8 mouse cellular contexts compared by ENCODE assay signal in the genomic region with DNA sequence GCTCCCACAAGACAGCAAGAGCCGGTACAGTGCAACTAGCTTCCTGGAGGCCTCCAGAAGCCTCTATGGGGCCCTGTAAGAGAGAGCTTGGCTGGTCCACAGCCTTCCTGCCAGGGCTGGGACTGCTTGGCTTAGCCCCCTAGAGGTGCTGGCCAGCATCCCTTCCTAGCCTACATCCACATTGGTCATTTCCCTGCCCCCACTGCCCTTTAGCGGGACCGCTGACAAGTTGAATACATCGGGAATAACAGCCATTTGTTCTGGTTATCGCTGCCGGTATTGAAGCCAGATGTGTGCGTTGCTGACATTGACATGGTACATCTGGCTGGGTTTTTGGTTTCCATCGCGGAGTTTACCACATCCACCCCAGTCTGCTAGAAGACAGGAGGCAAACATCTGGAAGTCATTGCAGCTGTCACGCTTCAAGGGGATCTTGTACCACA.
DNase-seq lines count a peak whose midpoint lies in the region; ATAC-seq lines count a peak whose summit lies in the region.

No protein-coding gene starts in this region.

- H3K4me2 ChIP-seq in heart, embryonic 13.5 days = peak overlapping the region; percentile 28
- peak overlapping the region; percentile 43 for H3K4me2 ChIP-seq in stomach, embryonic 16.5 days (ENCODE audit: low read depth, low read length)
- no peak overlapping the region for H3K4me2 ChIP-seq in forebrain, embryonic 14.5 days (ENCODE audit: low read length)

- peaks cover 5% of the 10 kb centered on the region; the same call in 1 of the 2 replicates for H3K9me3 ChIP-seq in heart, embryonic 13.5 days
- H3K9me3 ChIP-seq in stomach, embryonic 16.5 days (replicated peaks; ENCODE audit: control insufficient read depth, low read length) = 0 out of 2 replicates have a peak, but pooled peaks cover 5% of the 10 kb centered on the region
- 0 out of 2 replicates have a peak, but pooled peaks cover 4% of the 10 kb centered on the region for H3K9me3 ChIP-seq in forebrain, embryonic 14.5 days (replicated peaks; ENCODE audit: control insufficient read depth, low read length)

- H3K4me3 ChIP-seq in heart, embryonic 13.5 days = no peak overlapping the region
- H3K4me3 ChIP-seq in stomach, embryonic 16.5 days (replicated peaks; ENCODE audit: low read length) = no peak overlapping the region; the same call in 1 of the 2 replicates
- H3K4me3 ChIP-seq in forebrain, embryonic 14.5 days (ENCODE audit: low read depth, low read length) = no peak overlapping the region

- H3K4me1 ChIP-seq in heart, embryonic 13.5 days = peaks cover 5% of the 10 kb centered on the region; the same call in 1 of the 2 replicates
- no peaks in the 10 kb centered on the region for H3K4me1 ChIP-seq in stomach, embryonic 16.5 days (ENCODE audit: control insufficient read depth, insufficient read depth, low read length)
- no peaks in the 10 kb centered on the region for H3K4me1 ChIP-seq in forebrain, embryonic 14.5 days (ENCODE audit: control insufficient read depth, insufficient read depth, low read length)

- H3K9ac ChIP-seq in heart, embryonic 13.5 days = no peak overlapping the region
- no peak overlapping the region for H3K9ac ChIP-seq in stomach, embryonic 16.5 days (ENCODE audit: low read length)
- H3K9ac ChIP-seq in forebrain, embryonic 14.5 days (ENCODE audit: low read length) = no peak overlapping the region

- no peaks in the 10 kb centered on the region for H3K27me3 ChIP-seq in heart, embryonic 13.5 days (replicated peaks)
- no peaks in the 10 kb centered on the region for H3K27me3 ChIP-seq in stomach, embryonic 16.5 days (ENCODE audit: control insufficient read depth, insufficient read depth, low read length)
- no peaks in the 10 kb centered on the region for H3K27me3 ChIP-seq in forebrain, embryonic 14.5 days (replicated peaks; ENCODE audit: control insufficient read depth, insufficient read depth, low read length)

- WGBS in heart, embryonic 13.5 days = 47% methylated on average over 10 of the region's 10 CpGs
- 39% methylated on average over 10 of the region's 10 CpGs for WGBS in stomach, embryonic 16.5 days
- 86% methylated on average over 10 of the region's 10 CpGs for WGBS in forebrain, embryonic 14.5 days

- DNase-seq in urinary bladder, postnatal 14 days (ENCODE audit: low spot score) = peak; percentile 68
- no peak for DNase-seq in urinary bladder, adult 2 months (ENCODE audit: low spot score)
- DNase-seq in kidney, postnatal 36 days = peak; percentile 29 to 39
- no peak for DNase-seq in retina, embryonic 14.5 days (ENCODE audit: low spot score)
- no peak for DNase-seq in adrenal gland, adult 2 months
- DNase-seq in forebrain, embryonic 14.5 days (ENCODE audit: low spot score) = no peak

- peak; percentile 31 for ATAC-seq in heart, embryonic 13.5 days (ENCODE audit: extremely low read depth, insufficient number of reproducible peaks, low FRiP score, low TSS enrichment)
- peak; percentile 79 for ATAC-seq in stomach, embryonic 16.5 days (ENCODE audit: insufficient read depth, low FRiP score)
- ATAC-seq in forebrain, embryonic 14.5 days = no peak

- H3K27ac ChIP-seq in heart, embryonic 13.5 days (replicated peaks) = peak overlapping the region; percentile 63
- peak overlapping the region; percentile 71 for H3K27ac ChIP-seq in stomach, embryonic 16.5 days (ENCODE audit: low read length)
- no peak overlapping the region for H3K27ac ChIP-seq in forebrain, embryonic 14.5 days (ENCODE audit: low read depth, low read length)

- H3K36me3 ChIP-seq in heart, embryonic 13.5 days = no peaks in the 10 kb centered on the region
- no peaks in the 10 kb centered on the region for H3K36me3 ChIP-seq in stomach, embryonic 16.5 days (ENCODE audit: control insufficient read depth, insufficient read depth, low read length)
- no peaks in the 10 kb centered on the region for H3K36me3 ChIP-seq in forebrain, embryonic 14.5 days (ENCODE audit: control insufficient read depth, insufficient read depth, low read length)

Comparison
In these comparisons a context has a peak if more than half of its experiments do, and no peak if none do; other contexts are left out.
1. DNase-seq: peak in urinary bladder, postnatal 14 days (single experiment) and kidney, postnatal 36 days (2 of 2); none in urinary bladder, adult 2 months (single experiment), retina, embryonic 14.5 days (single experiment), adrenal gland, adult 2 months (single experiment) and forebrain, embryonic 14.5 days (single experiment).